Mouse (Mus musculus): ENCODE measurements around the gene Psen2.

DNA sequence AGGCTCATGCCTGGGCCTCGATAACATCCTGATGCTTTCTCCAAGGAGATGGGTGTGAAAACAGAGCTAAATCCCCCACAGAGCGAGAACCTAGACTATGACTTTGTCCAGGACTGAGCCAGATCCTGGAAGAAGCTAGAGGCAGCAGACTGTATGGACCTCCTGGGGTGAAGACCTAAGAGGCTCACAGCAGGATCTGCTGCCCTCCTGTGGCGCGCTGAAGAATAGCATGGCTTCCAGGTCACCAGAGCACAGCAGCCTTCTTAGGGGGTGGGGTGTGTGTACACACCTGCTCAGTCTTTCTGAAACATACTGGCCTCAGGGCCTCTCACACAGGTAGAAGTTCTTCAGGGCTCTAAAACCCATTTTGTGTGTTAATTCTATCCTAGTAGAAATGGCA is 48.2 kb downstream of the Psen2 start:
- TF ChIP-seq CTCF (IDR thresholded peaks at IDR 0.05; ENCODE audit: borderline replicate concordance, control insufficient read depth, extremely low read depth, insufficient read depth, low read length, poor library complexity): peak; percentile 96
- TF ChIP-seq POLR2A (IDR thresholded peaks at IDR 0.05; ENCODE audit: control insufficient read depth, extremely low read depth, insufficient read depth, low read length, poor library complexity): no peak

Measured in thymus, adult 2 months (tissue).